ENCODE assay signal across 8 mouse cellular contexts in the genomic region with DNA sequence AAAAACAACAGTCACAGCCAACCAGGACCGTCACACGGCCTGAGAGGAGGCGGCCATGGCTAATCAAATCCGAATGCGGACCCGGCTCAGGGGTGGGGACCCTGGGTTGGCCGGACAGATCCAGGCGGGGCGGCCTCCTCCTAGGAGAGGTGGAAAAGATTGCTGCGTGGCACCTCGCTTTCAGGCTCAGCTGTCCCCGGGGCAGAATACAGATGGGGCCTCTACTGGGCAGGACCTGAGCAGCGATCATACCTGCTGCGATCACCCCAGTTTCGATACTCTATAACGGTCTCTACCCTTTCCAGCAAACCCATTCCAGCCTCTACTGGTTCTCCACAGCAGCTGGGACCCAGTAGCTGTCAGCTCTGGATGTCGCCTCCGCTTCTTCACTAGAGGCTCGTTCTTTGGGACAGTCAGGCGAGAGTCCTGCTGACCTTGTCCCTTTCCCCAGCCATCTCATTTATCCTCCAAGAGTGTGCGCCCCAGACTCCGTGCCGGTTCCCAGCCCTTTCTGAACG. TPM values are rescaled to one million over a fixed set of nuclear protein-coding genes. Genes with fewer than 3 reads are reported as not detected.
DNase-seq lines count a peak whose midpoint lies in the region; ATAC-seq lines count a peak whose summit lies in the region.

No protein-coding gene starts in this region.

- 0 out of 2 replicates have a peak, but pooled peaks have one; percentile 3 for ATAC-seq in common myeloid progenitor, adult 5-6 weeks (replicated peaks; ENCODE audit: low read depth, poor library complexity, severe bottlenecking)
- peak; percentile 43; the same call in 1 of the 2 replicates for ATAC-seq in intestine, embryonic 16.5 days
- ATAC-seq in lung, embryonic 16.5 days (ENCODE audit: low read depth), result peak; percentile 26
- ATAC-seq in stomach, embryonic 16.5 days (ENCODE audit: insufficient read depth, low FRiP score), result no peak

- WGBS in intestine, embryonic 16.5 days, result 2% methylated on average over 24 of the region's 24 CpGs
- 1% methylated on average over 24 of the region's 24 CpGs for WGBS in lung, embryonic 16.5 days
- WGBS in stomach, embryonic 16.5 days, result 4% methylated on average over 24 of the region's 24 CpGs

- peak; percentile 12 to 32 for DNase-seq in adrenal gland, adult 18-20 months (ENCODE audit: low spot score in 2 of 2)
- no peak for DNase-seq in adrenal gland, adult 8-10 months
- DNase-seq in gastrocnemius, postnatal 4 days (ENCODE audit: low spot score in 2 of 2), result peak; percentile 59 to 69
- DNase-seq in cerebellum, adult 11-12 months, result no peak

- 0 out of 2 replicates have a peak, but pooled peaks cover 2% of the 10 kb centered on the region for H3K27me3 ChIP-seq in intestine, embryonic 16.5 days (replicated peaks; ENCODE audit: control insufficient read depth, insufficient read depth, low read length)
- peaks cover 3% of the 10 kb centered on the region; the same call in 1 of the 2 replicates for H3K27me3 ChIP-seq in lung, embryonic 16.5 days (ENCODE audit: control insufficient read depth, insufficient read depth, low read depth, low read length)
- H3K27me3 ChIP-seq in stomach, embryonic 16.5 days (ENCODE audit: control insufficient read depth, insufficient read depth, low read length), result 0 out of 2 replicates have a peak, but pooled peaks cover 7% of the 10 kb centered on the region

- peak overlapping the region; percentile 69 for H3K27ac ChIP-seq in intestine, embryonic 16.5 days (ENCODE audit: low read length)
- H3K27ac ChIP-seq in lung, embryonic 16.5 days (ENCODE audit: low read length), result no peak overlapping the region; the same call in 1 of the 2 replicates
- no peak overlapping the region for H3K27ac ChIP-seq in stomach, embryonic 16.5 days (ENCODE audit: low read length)

- no peaks in the 10 kb centered on the region for H3K36me3 ChIP-seq in intestine, embryonic 16.5 days (ENCODE audit: control insufficient read depth, insufficient read depth, low read length)
- H3K36me3 ChIP-seq in lung, embryonic 16.5 days (ENCODE audit: control insufficient read depth, insufficient read depth, low read length), result no peaks in the 10 kb centered on the region
- H3K36me3 ChIP-seq in stomach, embryonic 16.5 days (ENCODE audit: control insufficient read depth, insufficient read depth, low read length), result no peaks in the 10 kb centered on the region

- peak overlapping the region; percentile 93 for H3K4me2 ChIP-seq in intestine, embryonic 16.5 days (ENCODE audit: low read depth, low read length)
- peak overlapping the region; percentile 96 for H3K4me2 ChIP-seq in lung, embryonic 16.5 days (ENCODE audit: low read depth, low read length)
- peak overlapping the region; percentile 83 for H3K4me2 ChIP-seq in stomach, embryonic 16.5 days (ENCODE audit: low read depth, low read length)

- no peaks in the 10 kb centered on the region for H3K9me3 ChIP-seq in intestine, embryonic 16.5 days (ENCODE audit: control insufficient read depth, low read length)
- H3K9me3 ChIP-seq in lung, embryonic 16.5 days (ENCODE audit: control insufficient read depth, low read length), result no peaks in the 10 kb centered on the region
- H3K9me3 ChIP-seq in stomach, embryonic 16.5 days (replicated peaks; ENCODE audit: control insufficient read depth, low read length), result no peaks in the 10 kb centered on the region

- peaks cover 15% of the 10 kb centered on the region for H3K4me1 ChIP-seq in intestine, embryonic 16.5 days (ENCODE audit: control insufficient read depth, insufficient read depth, low read length)
- peaks cover 7% of the 10 kb centered on the region for H3K4me1 ChIP-seq in lung, embryonic 16.5 days (replicated peaks; ENCODE audit: control insufficient read depth, insufficient read depth, low read length)
- H3K4me1 ChIP-seq in stomach, embryonic 16.5 days (ENCODE audit: control insufficient read depth, insufficient read depth, low read length), result no peaks in the 10 kb centered on the region

- H3K9ac ChIP-seq in intestine, embryonic 16.5 days (ENCODE audit: low read depth, low read length), result peak overlapping the region; percentile 81
- H3K9ac ChIP-seq in lung, embryonic 16.5 days (ENCODE audit: low read length), result peak overlapping the region; percentile 77
- H3K9ac ChIP-seq in stomach, embryonic 16.5 days (ENCODE audit: low read length), result peak overlapping the region; percentile 84

- H3K4me3 ChIP-seq in intestine, embryonic 16.5 days (ENCODE audit: low read length), result peak overlapping the region; percentile 62
- H3K4me3 ChIP-seq in lung, embryonic 16.5 days (ENCODE audit: low read length), result peak overlapping the region; percentile 57
- H3K4me3 ChIP-seq in stomach, embryonic 16.5 days (replicated peaks; ENCODE audit: low read length), result peak overlapping the region; percentile 62

RNA-seq across cellular contexts. Expression of a gene that starts 1.8 kb away (rescaled TPM):
- total RNA-seq in adrenal gland, adult 18-20 months (2021), result 10 to 100 TPM in 1 of 2 experiments, 1 to 10 TPM in 1; 4.3 to 12.2 TPM
- 1 to 10 TPM; 3.9 to 6.9 (median 5.4) TPM for total RNA-seq in adrenal gland, adult 8-10 months (2022)
- total RNA-seq in common myeloid progenitor, adult 5-6 weeks (2017), result not detected in 2 replicates
- 10 to 100 TPM; 15.5 to 23.5 TPM for total RNA-seq in gastrocnemius, postnatal 4 days (2021)
- polyA plus RNA-seq in intestine, embryonic 16.5 days (2015; fragmentation: Nextera tagmentation; extraction: Ambion mirVana), result 22.6 and 25.6 TPM in 2 replicates
- 6.2 and 9.0 TPM in 2 replicates for polyA plus RNA-seq in lung, embryonic 16.5 days (2015; fragmentation: Nextera tagmentation; extraction: Ambion mirVana)
- polyA plus RNA-seq in stomach, embryonic 16.5 days (2015; fragmentation: Nextera tagmentation; extraction: Ambion mirVana), result 11.1 and 11.7 TPM in 2 replicates

Comparison
In these comparisons a context has a peak if more than half of its experiments do, and no peak if none do; other contexts are left out.
1. DNase-seq: peak in adrenal gland, adult 18-20 months (2 of 2) and gastrocnemius, postnatal 4 days (2 of 2); none in adrenal gland, adult 8-10 months (single experiment) and cerebellum, adult 11-12 months (single experiment).
2. Peak in every context shown above with its lines, with median percentiles within 50 percentile points of each other: H3K4me2 ChIP-seq, H3K4me3 ChIP-seq and H3K9ac ChIP-seq.